Mouse (Mus musculus): ENCODE results near the gene Abca7. TPM values are rescaled to one million over a fixed set of nuclear protein-coding genes. Genes with fewer than 3 reads are reported as not detected.

The Abca7 gene
- polyA plus RNA-seq, 1 experiment, result 5.4 TPM

- no peak overlapping the region for H3K27ac ChIP-seq (replicated peaks; ENCODE audit: low read depth, low read length)
Observed at GRCm38 (mm10) chr10:79997034-79997760, 903 bp downstream of the Abca7 start.

GRCm38 (mm10) chr10:79997819-79998218 lies 1.5 kb downstream of the Abca7 start:
- Histone ChIP-seq H3K4me1 (ENCODE audit: control insufficient read depth, insufficient read depth, insufficient read length, low read length) (peaks cover under 1% of the 10 kb centered on the region; the same call in 1 of the 2 replicates), H3K4me3 (ENCODE audit: insufficient read depth, low read depth, low read length) (peak overlapping the region; percentile 90; the same call in 1 of the 2 replicates), H3K27ac (replicated peaks; ENCODE audit: low read depth, low read length) (no peak overlapping the region)

More at GRCm38 (mm10) chr10:79997034-79997760, 903 bp downstream of the Abca7 start:
- H3K4me1 ChIP-seq (ENCODE audit: control insufficient read depth, insufficient read depth, insufficient read length, low read length), result no peaks in the 10 kb centered on the region
- H3K4me3 ChIP-seq (ENCODE audit: insufficient read depth, low read depth, low read length), result peak overlapping the region; percentile 90

- H3K4me3 ChIP-seq (ENCODE audit: insufficient read depth, low read depth, low read length), result no peak overlapping the region
- peaks cover 12% of the 10 kb centered on the region for H3K4me1 ChIP-seq (ENCODE audit: control insufficient read depth, insufficient read depth, insufficient read length, low read length)
- no peak overlapping the region for H3K27ac ChIP-seq (replicated peaks; ENCODE audit: low read depth, low read length)
Observed at GRCm38 (mm10) chr10:80001945-80002344, 5.7 kb downstream of the Abca7 start.

- H3K4me1 ChIP-seq (ENCODE audit: control insufficient read depth, insufficient read depth, insufficient read length, low read length), result peaks cover 12% of the 10 kb centered on the region
- H3K27ac ChIP-seq (replicated peaks; ENCODE audit: low read depth, low read length), result peak overlapping the region; percentile 55
Observed at GRCm38 (mm10) chr10:80002829-80003228, 6.5 kb downstream of the Abca7 start.

GRCm38 (mm10) chr10:80003374-80004232 lies 7.3 kb downstream of the Abca7 start:
- peak overlapping the region; percentile 63 for H3K27ac ChIP-seq (replicated peaks; ENCODE audit: low read depth, low read length)
- peaks cover 12% of the 10 kb centered on the region for H3K4me1 ChIP-seq (ENCODE audit: control insufficient read depth, insufficient read depth, insufficient read length, low read length)
- no peak overlapping the region for H3K4me3 ChIP-seq (ENCODE audit: insufficient read depth, low read depth, low read length)

More at GRCm38 (mm10) chr10:80002829-80003228, 6.5 kb downstream of the Abca7 start:
- no peak overlapping the region for H3K4me3 ChIP-seq (ENCODE audit: insufficient read depth, low read depth, low read length)

GRCm38 (mm10) chr10:80004233-80004705 lies 8.0 kb downstream of the Abca7 start:
- no peak overlapping the region for H3K4me3 ChIP-seq (ENCODE audit: insufficient read depth, low read depth, low read length)
- peaks cover 12% of the 10 kb centered on the region for H3K4me1 ChIP-seq (ENCODE audit: control insufficient read depth, insufficient read depth, insufficient read length, low read length)
- H3K27ac ChIP-seq (replicated peaks; ENCODE audit: low read depth, low read length), result no peak overlapping the region

GRCm38 (mm10) chr10:80011740-80012139 lies 15.4 kb downstream of the Abca7 start:
- Histone ChIP-seq H3K27ac (replicated peaks; ENCODE audit: low read depth, low read length) (no peak overlapping the region), H3K4me3 (ENCODE audit: insufficient read depth, low read depth, low read length) (no peak overlapping the region), H3K4me1 (ENCODE audit: control insufficient read depth, insufficient read depth, insufficient read length, low read length) (no peaks in the 10 kb centered on the region)

GRCm38 (mm10) chr10:80013609-80014008 lies 17.3 kb downstream of the Abca7 start:
- Histone ChIP-seq H3K4me3 (ENCODE audit: insufficient read depth, low read depth, low read length) (no peak overlapping the region), H3K27ac (replicated peaks; ENCODE audit: low read depth, low read length) (no peak overlapping the region), H3K4me1 (ENCODE audit: control insufficient read depth, insufficient read depth, insufficient read length, low read length) (no peaks in the 10 kb centered on the region)

GRCm38 (mm10) chr10:80014484-80015290 lies 18.4 kb downstream of the Abca7 start:
- Histone ChIP-seq H3K4me1 (ENCODE audit: control insufficient read depth, insufficient read depth, insufficient read length, low read length) (no peaks in the 10 kb centered on the region), H3K4me3 (ENCODE audit: insufficient read depth, low read depth, low read length) (no peak overlapping the region), H3K27ac (replicated peaks; ENCODE audit: low read depth, low read length) (no peak overlapping the region)

- H3K4me1 ChIP-seq (ENCODE audit: control insufficient read depth, insufficient read depth, insufficient read length, low read length), result no peaks in the 10 kb centered on the region
- no peak overlapping the region for H3K27ac ChIP-seq (replicated peaks; ENCODE audit: low read depth, low read length)
- H3K4me3 ChIP-seq (ENCODE audit: insufficient read depth, low read depth, low read length), result no peak overlapping the region
Observed at GRCm38 (mm10) chr10:80015583-80015982, 19.3 kb downstream of the Abca7 start.

GRCm38 (mm10) chr10:80016511-80016910 lies 20.2 kb downstream of the Abca7 start, which contains the start of gene Arhgap45:
TSS of gene Arhgap45 (plus strand) at chr10:80016653.
- H3K4me1 ChIP-seq (ENCODE audit: control insufficient read depth, insufficient read depth, insufficient read length, low read length), result no peaks in the 10 kb centered on the region
- peak within 1 kb of the TSS; percentile 51 for H3K4me3 ChIP-seq (ENCODE audit: insufficient read depth, low read depth, low read length)
- peak within 1 kb of the TSS; percentile 53 for H3K27ac ChIP-seq (replicated peaks; ENCODE audit: low read depth, low read length)

- Histone ChIP-seq H3K4me1 (ENCODE audit: control insufficient read depth, insufficient read depth, insufficient read length, low read length) (no peaks in the 10 kb centered on the region), H3K4me3 (ENCODE audit: insufficient read depth, low read depth, low read length) (peak overlapping the region; percentile 51), H3K27ac (replicated peaks; ENCODE audit: low read depth, low read length) (peak overlapping the region; percentile 53)
Observed at GRCm38 (mm10) chr10:80016931-80017330, 20.6 kb downstream of the Abca7 start.

- H3K4me3 ChIP-seq (ENCODE audit: insufficient read depth, low read depth, low read length), result peak overlapping the region; percentile 51
- peak overlapping the region; percentile 71 for H3K27ac ChIP-seq (replicated peaks; ENCODE audit: low read depth, low read length)
- no peaks in the 10 kb centered on the region for H3K4me1 ChIP-seq (ENCODE audit: control insufficient read depth, insufficient read depth, insufficient read length, low read length)
Observed at GRCm38 (mm10) chr10:80017361-80017760, 21.1 kb downstream of the Abca7 start.

GRCm38 (mm10) chr10:80017771-80018170 lies 21.5 kb downstream of the Abca7 start:
- H3K27ac ChIP-seq (replicated peaks; ENCODE audit: low read depth, low read length), result peak overlapping the region; percentile 71
- peak overlapping the region; percentile 49 for H3K4me3 ChIP-seq (ENCODE audit: insufficient read depth, low read depth, low read length)
- H3K4me1 ChIP-seq (ENCODE audit: control insufficient read depth, insufficient read depth, insufficient read length, low read length), result no peaks in the 10 kb centered on the region

Measured in brown adipose tissue, adult 24 weeks (tissue).